Mouse (Mus musculus): ENCODE results near the gene Fam243.

- TF ChIP-seq CTCF (IDR thresholded peaks at IDR 0.05; ENCODE audit: control insufficient read depth, insufficient read depth, low read length) = no peak
- TF ChIP-seq POLR2A (IDR thresholded peaks at IDR 0.05; ENCODE audit: borderline replicate concordance, control insufficient read depth, low read depth, low read length) = no peak
Measured at GRCm38 (mm10) chr16:92309126-92309525, 12.1 kb downstream of the Fam243 start.
